16 mouse cellular contexts compared by ENCODE assay signal in the genomic region with DNA sequence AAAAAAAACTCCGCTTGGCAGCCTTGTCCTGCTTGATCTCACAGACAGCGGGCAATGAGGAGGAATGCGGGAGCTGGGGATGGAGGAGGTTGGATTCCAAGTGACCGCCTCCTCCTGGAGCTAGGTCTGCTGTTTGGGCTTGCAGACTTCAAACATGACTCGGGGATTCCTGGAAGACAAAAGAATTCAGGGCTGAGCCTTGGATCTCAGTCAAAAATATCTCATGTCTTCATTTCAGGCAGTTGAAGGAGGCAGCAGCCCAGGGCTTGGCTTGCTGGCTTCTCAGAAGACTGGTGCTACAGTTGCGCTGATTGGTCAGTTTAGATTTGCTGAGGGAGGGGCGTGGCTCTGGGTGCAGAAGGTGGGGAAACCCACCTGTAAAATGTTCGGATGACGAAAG. TPM values are rescaled to one million over a fixed set of nuclear protein-coding genes. Genes with fewer than 3 reads are reported as not detected.
DNase-seq lines count a peak whose midpoint lies in the region; ATAC-seq and TF ChIP-seq lines count a peak whose summit lies in the region.
"Had no signal": no experiment of that assay in that cellular context is flagged by ENCODE, and none has a peak within 500 bp of the region (broad histone marks: within the 10 kb centered on the region; RNA-seq: fewer than 3 reads in every experiment).

No protein-coding gene starts in this region.

- no peak; the same call in 1 of the 2 replicates for ATAC-seq in embryonic facial prominence, embryonic 14.5 days (ENCODE audit: low read depth)
- ATAC-seq in kidney, postnatal 0 days (replicated peaks; ENCODE audit: low FRiP score, low read depth), result no peak
- ATAC-seq in granulocyte monocyte progenitor cell, adult 5-6 weeks (replicated peaks; ENCODE audit: poor library complexity, severe bottlenecking), result no peak
- ATAC-seq: midbrain, embryonic 15.5 days had no signal

- DNase-seq in embryonic facial prominence, embryonic 14.5 days (ENCODE audit: low spot score), result peak; percentile 85
- no peak for DNase-seq in embryonic facial prominence, embryonic 10.5 days (ENCODE audit: low spot score)
- DNase-seq in kidney, postnatal 0 days (ENCODE audit: low spot score), result peak; percentile 57
- no peak for DNase-seq in kidney, postnatal 10 days
- peak; percentile 6 for DNase-seq in MN1 (ENCODE audit: low spot score)
- DNase-seq in brain, adult 2 months (ENCODE audit: low read depth, low spot score), result peak; percentile 28
- DNase-seq in frontal cortex, postnatal 14 days (ENCODE audit: low spot score in 2 of 2), result no peak
- DNase-seq: gastrocnemius, postnatal 25 days; layer of hippocampus, adult 9-11 months; lung, adult 2 months; spleen, adult 18-20 months; thymus, adult 18-20 months had no signal

- H3K4me3 ChIP-seq in embryonic facial prominence, embryonic 14.5 days (ENCODE audit: low read depth, low read length), result no peak overlapping the region
- no peak overlapping the region for H3K4me3 ChIP-seq in embryonic facial prominence, embryonic 10.5 days
- H3K4me3 ChIP-seq in kidney, postnatal 0 days (replicated peaks; ENCODE audit: low read depth, low read length), result no peak overlapping the region
- H3K4me3 ChIP-seq: kidney, embryonic 15.5 days; midbrain, embryonic 15.5 days had no signal

- H3K9ac ChIP-seq in embryonic facial prominence, embryonic 14.5 days (ENCODE audit: low read depth, low read length), result no peak overlapping the region
- H3K9ac ChIP-seq in kidney, postnatal 0 days (ENCODE audit: low read depth, low read length), result no peak overlapping the region
- H3K9ac ChIP-seq: kidney, embryonic 15.5 days; midbrain, embryonic 15.5 days had no signal

- H3K27me3 ChIP-seq in embryonic facial prominence, embryonic 14.5 days (replicated peaks; ENCODE audit: control insufficient read depth, insufficient read depth, low read length), result peaks cover 24% of the 10 kb centered on the region
- peaks cover 66% of the 10 kb centered on the region for H3K27me3 ChIP-seq in embryonic facial prominence, embryonic 10.5 days (replicated peaks; ENCODE audit: low read depth, poor library complexity, severe bottlenecking)
- peaks cover 10% of the 10 kb centered on the region; the same call in 1 of the 2 replicates for H3K27me3 ChIP-seq in kidney, postnatal 0 days (ENCODE audit: insufficient read depth, low read length)
- H3K27me3 ChIP-seq: midbrain, embryonic 15.5 days had no signal

- H3K4me1 ChIP-seq in embryonic facial prominence, embryonic 14.5 days (ENCODE audit: control insufficient read depth, insufficient read depth, low read length), result peaks cover 8% of the 10 kb centered on the region
- peaks cover 31% of the 10 kb centered on the region for H3K4me1 ChIP-seq in embryonic facial prominence, embryonic 10.5 days
- H3K4me1 ChIP-seq in kidney, postnatal 0 days (replicated peaks; ENCODE audit: insufficient read depth, low read length), result peaks cover 11% of the 10 kb centered on the region

- TF ChIP-seq CTCF in kidney, postnatal 0 days (IDR thresholded peaks at IDR 0.05; ENCODE audit: low read depth), result no peak

- H3K9me3 ChIP-seq in embryonic facial prominence, embryonic 14.5 days (ENCODE audit: control insufficient read depth, low read length), result 0 out of 2 replicates have a peak, but pooled peaks cover 5% of the 10 kb centered on the region
- H3K9me3 ChIP-seq in embryonic facial prominence, embryonic 10.5 days, result peaks cover 4% of the 10 kb centered on the region; the same call in 1 of the 2 replicates
- no peaks in the 10 kb centered on the region for H3K9me3 ChIP-seq in kidney, postnatal 0 days (replicated peaks; ENCODE audit: low read length)
- H3K9me3 ChIP-seq: midbrain, embryonic 15.5 days had no signal

- H3K36me3 ChIP-seq in embryonic facial prominence, embryonic 14.5 days (ENCODE audit: control insufficient read depth, insufficient read depth, low read length), result no peaks in the 10 kb centered on the region
- no peaks in the 10 kb centered on the region for H3K36me3 ChIP-seq in embryonic facial prominence, embryonic 10.5 days (replicated peaks)
- H3K36me3 ChIP-seq in kidney, postnatal 0 days (ENCODE audit: insufficient read depth, low read length), result no peaks in the 10 kb centered on the region
- H3K36me3 ChIP-seq: kidney, embryonic 15.5 days; midbrain, embryonic 15.5 days had no signal

- 7% methylated on average over 9 of the region's 9 CpGs for WGBS in embryonic facial prominence, embryonic 14.5 days
- 12% methylated on average over 9 of the region's 9 CpGs for WGBS in embryonic facial prominence, embryonic 10.5 days
- 15% methylated on average over 9 of the region's 9 CpGs for WGBS in kidney, postnatal 0 days

- no peak overlapping the region for H3K27ac ChIP-seq in embryonic facial prominence, embryonic 14.5 days (replicated peaks; ENCODE audit: low read depth, low read length)
- H3K27ac ChIP-seq in embryonic facial prominence, embryonic 10.5 days (replicated peaks), result no peak overlapping the region
- H3K27ac ChIP-seq in kidney, postnatal 0 days, result no peak overlapping the region
- H3K27ac ChIP-seq: kidney, embryonic 15.5 days; midbrain, embryonic 15.5 days had no signal

- H3K4me2 ChIP-seq in embryonic facial prominence, embryonic 14.5 days (ENCODE audit: low read depth, low read length), result no peak overlapping the region
- 0 out of 2 replicates have a peak overlapping the region, but pooled peaks have one; percentile 13 for H3K4me2 ChIP-seq in kidney, postnatal 0 days (ENCODE audit: low read length)
- H3K4me2 ChIP-seq: heart, embryonic 11.5 days; kidney, embryonic 15.5 days; midbrain, embryonic 15.5 days had no signal

RNA-seq across cellular contexts. Expression of gene Rhbdl3, which starts 5.6 kb away (rescaled TPM):
- polyA plus RNA-seq in embryonic facial prominence, embryonic 14.5 days (2014; fragmentation: Nextera tagmentation; extraction: Ambion mirVana), result 4.1 and 5.0 TPM in 2 replicates
- polyA plus RNA-seq in embryonic facial prominence, embryonic 10.5 days (2016; fragmentation: Nextera tagmentation; extraction: Ambion mirVana), result 2.1 and 3.7 TPM in 2 replicates
- 1.5 and 2.1 TPM in 2 replicates for polyA plus RNA-seq in kidney, postnatal 0 days (2015; fragmentation: Nextera tagmentation; extraction: Ambion mirVana)
- 1.1 and 1.2 TPM in 2 replicates for total RNA-seq in granulocyte monocyte progenitor cell, adult 5-6 weeks (2014; fragmentation: Nextera tagmentation)
- 0.21 and 1.5 TPM in 2 replicates for total RNA-seq in granulocyte monocyte progenitor cell, adult 5-6 weeks (2017)

Comparison
In these comparisons a context has a peak if more than half of its experiments do, and no peak if none do; other contexts are left out.
1. DNase-seq: peak in embryonic facial prominence, embryonic 14.5 days (single experiment), kidney, postnatal 0 days (single experiment), MN1 (single experiment) and brain, adult 2 months (single experiment); none in embryonic facial prominence, embryonic 10.5 days (single experiment), kidney, postnatal 10 days (single experiment) and frontal cortex, postnatal 14 days (0 of 2).